Mouse (Mus musculus) left cerebral cortex, adult 8-10 months (tissue): Measurements from ENCODE around the gene Edc3. TPM values are rescaled to one million over a fixed set of nuclear protein-coding genes. Genes with fewer than 3 reads are reported as not detected.

Experiments used
- DNase-seq, 2 experiments: peaks; one replicate each; pipeline ENCODE4 v3.0.0; 2022; ENCODE audit warnings: low spot score in 2 of 2
- total RNA-seq, 4 experiments: library from RNA; stranded (reverse); gene quantifications; 2 replicates each; pipeline ENCODE4 v1.2.4; 2022

The Edc3 gene
- total RNA-seq, 4 experiments from 2014 or later = 13.4 to 16.5 (median 14.6) TPM

- DNase-seq = no peak
Observed at GRCm38 (mm10) chr9:57760416-57761146, 52.2 kb downstream of the Edc3 start.

GRCm38 (mm10) chr9:57761563-57762551 is 53.5 kb downstream of the Edc3 start:
- DNase-seq = no peak

GRCm38 (mm10) chr9:57762563-57762991 is 54.2 kb downstream of the Edc3 start:
- DNase-seq = no peak

GRCm38 (mm10) chr9:57764147-57764973 is 56.0 kb downstream of the Edc3 start:
- DNase-seq = peak; percentile 64 to 68

GRCm38 (mm10) chr9:57764974-57765363 is 56.6 kb downstream of the Edc3 start:
- DNase-seq = peak; percentile 85 to 90

- DNase-seq = peak; percentile 70 to 72
Observed at GRCm38 (mm10) chr9:57765364-57766351, 57.3 kb downstream of the Edc3 start, which contains the start of gene Clk3. Gene Clk3 (minus strand): TSS chr9:57765860.

- DNase-seq = peak in 1 of 2 experiments; percentile 55
Observed at GRCm38 (mm10) chr9:57766431-57766830, 58.1 kb downstream of the Edc3 start.

- DNase-seq = no peak
Observed at GRCm38 (mm10) chr9:57767231-57767630, 58.9 kb downstream of the Edc3 start.

- no peak for DNase-seq
Observed at GRCm38 (mm10) chr9:57769539-57770069, 61.3 kb downstream of the Edc3 start.

- no peak for DNase-seq
Observed at GRCm38 (mm10) chr9:57770214-57770613, 61.9 kb downstream of the Edc3 start.

GRCm38 (mm10) chr9:57770836-57771235 is 62.5 kb downstream of the Edc3 start:
- no peak for DNase-seq

GRCm38 (mm10) chr9:57773754-57774153 is 65.4 kb downstream of the Edc3 start:
- no peak for DNase-seq

- no peak for DNase-seq
Observed at GRCm38 (mm10) chr9:57774168-57774567, 65.8 kb downstream of the Edc3 start.

GRCm38 (mm10) chr9:57775026-57775425 is 66.7 kb downstream of the Edc3 start:
- DNase-seq = peak in 1 of 2 experiments; percentile 76

- no peak for DNase-seq
Observed at GRCm38 (mm10) chr9:57775736-57776135, 67.4 kb downstream of the Edc3 start.

GRCm38 (mm10) chr9:57782656-57783055 is 74.3 kb downstream of the Edc3 start:
- DNase-seq = no peak

GRCm38 (mm10) chr9:57789733-57790132 is 81.4 kb downstream of the Edc3 start:
- no peak for DNase-seq

- DNase-seq = no peak
Observed at GRCm38 (mm10) chr9:57797456-57797855, 89.1 kb downstream of the Edc3 start.

- DNase-seq = no peak
Observed at GRCm38 (mm10) chr9:57798725-57799253, 90.4 kb downstream of the Edc3 start.
